17 mouse cellular contexts compared by ENCODE assay signal in the genomic region with DNA sequence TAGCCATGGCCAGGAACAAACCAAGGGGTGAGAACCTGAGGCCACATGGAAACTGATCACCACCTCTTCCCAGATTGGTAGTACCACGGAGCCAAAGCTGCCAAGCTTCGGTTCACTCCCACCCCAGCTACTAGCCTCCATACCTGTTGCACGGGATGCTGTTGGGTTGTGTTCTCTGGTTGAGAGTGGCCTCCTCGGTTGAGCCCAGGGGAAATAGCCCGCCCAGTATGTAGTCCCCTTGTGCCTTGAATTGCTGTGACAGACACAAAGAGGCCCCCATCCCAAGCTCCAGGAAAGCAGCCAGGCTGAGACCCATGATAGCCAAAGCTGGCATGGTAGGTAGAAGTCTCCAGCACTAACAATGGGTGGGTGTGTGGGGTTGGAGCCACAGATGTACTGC. TPM values are rescaled to one million over a fixed set of nuclear protein-coding genes. Genes with fewer than 3 reads are reported as not detected.
DNase-seq lines count a peak whose midpoint lies in the region; TF ChIP-seq lines count a peak whose summit lies in the region.
"Had no signal": no experiment of that assay in that cellular context is flagged by ENCODE, and none has a peak within 500 bp of the region (broad histone marks: within the 10 kb centered on the region; RNA-seq: fewer than 3 reads in every experiment).

TSS of gene Tas1r3 (minus strand) at position 362 of the 400 bp plus-strand sequence.

- H3K4me3 ChIP-seq in gastrocnemius, adult 2 months: no peak within 1 kb of the TSS
- H3K4me3 ChIP-seq: embryonic facial prominence, embryonic 10.5 days; forebrain, embryonic 13.5 days; heart, embryonic 10.5 days; hindbrain, embryonic 13.5 days had no signal

- no peak for TF ChIP-seq CTCF in gastrocnemius, adult 2 months (IDR thresholded peaks at IDR 0.05)

- intact Hi-C loops in gastrocnemius, adult 2 months (cut with DNase I): no loop called here

- DNase-seq in cerebellum, adult 11-12 months: peak; percentile 19
- DNase-seq in cerebellum, adult 8-10 months: no peak
- peak; percentile 20 for DNase-seq in gastrocnemius, adult 2 months
- DNase-seq in gastrocnemius, postnatal 25 days: no peak
- DNase-seq in urinary bladder, adult 2 months (ENCODE audit: low spot score): peak; percentile 18
- no peak for DNase-seq in urinary bladder, postnatal 36 days (ENCODE audit: low spot score in 2 of 2)
- DNase-seq: adrenal gland, postnatal 10 days; forebrain, postnatal 0 days; gastrocnemius, postnatal 36 days; heart, adult 18-20 months; heart, postnatal 10 days; kidney, adult 11 months had no signal

- H3K27ac ChIP-seq in gastrocnemius, adult 2 months: no peak within 1 kb of the TSS
- H3K27ac ChIP-seq: embryonic facial prominence, embryonic 10.5 days; forebrain, embryonic 13.5 days; heart, embryonic 10.5 days; hindbrain, embryonic 13.5 days; hindbrain, postnatal 0 days had no signal

RNA-seq across cellular contexts. Expression of gene Tas1r3, which starts in this region (rescaled TPM):
- under 1 TPM; 0.11 to 0.23 TPM for total RNA-seq in gastrocnemius, adult 2 months (2021)
- total RNA-seq in gastrocnemius, postnatal 25 days (2021): under 1 TPM in 1 of 2 experiments, not detected in 1; 0.11 TPM
- 0.91 and 1.3 TPM in 2 replicates for polyA plus RNA-seq in urinary bladder, adult 2 months (2012; rRNA removed)

Comparison
In these comparisons a context has a peak if more than half of its experiments do, and no peak if none do; other contexts are left out.
1. DNase-seq: peak in cerebellum, adult 11-12 months (single experiment) and urinary bladder, adult 2 months (single experiment); none in cerebellum, adult 8-10 months (single experiment), gastrocnemius, postnatal 25 days (single experiment) and urinary bladder, postnatal 36 days (0 of 2).
2. Peak in DNase-seq in gastrocnemius, adult 2 months; RNA of the gene not detected or under 1 TPM.